Mouse (Mus musculus): Measurements from ENCODE around the gene Rbp4. TPM values are rescaled to one million over a fixed set of nuclear protein-coding genes. Genes with fewer than 3 reads are reported as not detected.

Gene Rbp4
- polyA plus RNA-seq, 1 experiment from 2014 or later = 79.7 TPM

DNA sequence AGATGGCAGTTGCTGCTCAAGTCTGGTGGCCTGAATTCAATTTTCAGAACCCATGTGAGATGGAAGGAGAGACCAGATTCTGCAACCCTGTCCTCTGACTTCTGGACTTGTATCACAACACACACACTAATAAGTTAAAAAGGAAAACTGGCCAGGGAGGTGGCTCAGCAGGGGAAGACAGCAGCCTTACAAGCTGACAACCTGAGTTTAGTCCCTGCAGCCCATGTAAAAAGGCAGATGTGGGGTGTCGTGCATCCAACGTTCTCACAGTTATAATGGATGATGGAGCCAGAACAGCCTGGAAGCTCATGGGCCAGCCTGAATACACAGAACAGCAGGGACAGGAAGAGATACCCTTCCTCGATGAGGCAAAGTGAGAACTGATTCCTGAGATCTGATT lies 43.7 kb downstream of the Rbp4 start:
- Histone ChIP-seq H3K4me2 (ENCODE audit: low read length) (no peak overlapping the region), H3K36me3 (ENCODE audit: control insufficient read depth, insufficient read depth, low read length) (no peaks in the 10 kb centered on the region), H3K27me3 (replicated peaks; ENCODE audit: control insufficient read depth, insufficient read depth, low read length) (no peaks in the 10 kb centered on the region), H3K4me1 (replicated peaks; ENCODE audit: control insufficient read depth, insufficient read depth, low read length) (no peaks in the 10 kb centered on the region), H3K9ac (ENCODE audit: low read length) (no peak overlapping the region), H3K27ac (ENCODE audit: low read depth) (no peak overlapping the region), H3K9me3 (ENCODE audit: control insufficient read depth, low read length) (no peaks in the 10 kb centered on the region), H3K4me3 (ENCODE audit: low read depth, low read length) (no peak overlapping the region)
- WGBS = 74% methylated on average over 3 of the region's 3 CpGs
- no peak for ATAC-seq (replicated peaks; ENCODE audit: low FRiP score, low TSS enrichment, low read depth)
- no peak for DNase-seq (ENCODE audit: low spot score)

- Histone ChIP-seq H3K27me3 (replicated peaks; ENCODE audit: control insufficient read depth, insufficient read depth, low read length) (no peaks in the 10 kb centered on the region), H3K36me3 (ENCODE audit: control insufficient read depth, insufficient read depth, low read length) (peaks cover 13% of the 10 kb centered on the region), H3K4me1 (replicated peaks; ENCODE audit: control insufficient read depth, insufficient read depth, low read length) (no peaks in the 10 kb centered on the region), H3K4me3 (ENCODE audit: low read depth, low read length) (no peak overlapping the region), H3K4me2 (ENCODE audit: low read length) (no peak overlapping the region), H3K27ac (ENCODE audit: low read depth) (no peak overlapping the region), H3K9ac (ENCODE audit: low read length) (no peak overlapping the region), H3K9me3 (ENCODE audit: control insufficient read depth, low read length) (no peaks in the 10 kb centered on the region)
- WGBS = 60% methylated on average over 3 of the region's 3 CpGs
- DNase-seq (ENCODE audit: low spot score) (no peak), ATAC-seq (replicated peaks; ENCODE audit: low FRiP score, low TSS enrichment, low read depth) (no peak)
These were observed 47.1 kb downstream of the Rbp4 start for GRCm38 (mm10) chr19:38077851-38078540.

DNA sequence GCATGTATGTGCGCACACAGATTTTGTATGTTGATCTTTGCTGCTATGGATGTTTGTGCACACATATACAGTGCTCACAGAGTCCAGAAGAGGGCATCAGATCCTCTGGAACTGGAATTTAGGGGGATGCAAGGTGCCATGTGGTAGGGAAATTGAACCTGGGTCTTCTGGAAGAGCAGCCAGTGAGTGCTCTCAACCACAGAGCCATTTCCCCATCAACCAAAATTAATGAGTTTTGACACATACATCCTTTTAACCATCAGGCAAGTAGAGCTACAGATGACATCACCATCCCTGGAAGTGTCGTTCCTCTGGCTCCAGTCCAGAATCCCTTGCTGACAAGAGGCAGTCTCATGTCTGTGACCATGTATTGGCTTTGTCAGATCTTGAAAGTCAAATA lies 48.8 kb downstream of the Rbp4 start:
- H3K4me1 ChIP-seq (replicated peaks; ENCODE audit: control insufficient read depth, insufficient read depth, low read length) = no peaks in the 10 kb centered on the region
- peaks cover 29% of the 10 kb centered on the region for H3K36me3 ChIP-seq (ENCODE audit: control insufficient read depth, insufficient read depth, low read length)
- 51% methylated on average over 2 of the region's 2 CpGs for whole genome bisulfite sequencing
- DNase-seq (ENCODE audit: low spot score) (no peak), ATAC-seq (replicated peaks; ENCODE audit: low FRiP score, low TSS enrichment, low read depth) (no peak; the same call in 1 of the 2 replicates)
- H3K9ac ChIP-seq (ENCODE audit: low read length) = no peak overlapping the region
- no peak overlapping the region for H3K27ac ChIP-seq (ENCODE audit: low read depth)
- H3K9me3 ChIP-seq (ENCODE audit: control insufficient read depth, low read length) = no peaks in the 10 kb centered on the region
- no peak overlapping the region for H3K4me3 ChIP-seq (ENCODE audit: low read depth, low read length)
- no peak overlapping the region for H3K4me2 ChIP-seq (ENCODE audit: low read length)
- H3K27me3 ChIP-seq (replicated peaks; ENCODE audit: control insufficient read depth, insufficient read depth, low read length) = no peaks in the 10 kb centered on the region

DNA sequence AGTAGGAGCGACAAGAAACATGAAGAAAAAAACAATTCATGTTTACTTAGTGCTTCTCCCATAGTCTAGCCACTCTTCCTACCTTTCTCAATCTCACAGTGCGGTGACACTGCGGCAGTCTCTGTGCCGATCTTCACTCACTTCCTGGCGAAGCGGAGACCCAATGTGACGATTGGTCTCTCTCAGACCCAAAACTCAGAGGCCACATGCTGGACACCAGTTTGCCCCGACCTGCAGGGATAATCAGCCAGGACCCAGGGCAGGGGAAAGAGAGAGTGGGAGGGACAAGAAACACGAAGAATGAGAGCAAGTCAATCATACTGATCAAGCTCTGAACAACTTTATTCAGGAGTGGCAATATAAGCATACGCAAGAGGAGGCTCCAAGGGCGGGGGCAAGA lies 50.0 kb downstream of the Rbp4 start:
- WGBS = 80% methylated on average over 11 of the region's 11 CpGs
- Histone ChIP-seq H3K36me3 (ENCODE audit: control insufficient read depth, insufficient read depth, low read length) (peaks cover 41% of the 10 kb centered on the region), H3K27ac (ENCODE audit: low read depth) (no peak overlapping the region), H3K27me3 (replicated peaks; ENCODE audit: control insufficient read depth, insufficient read depth, low read length) (no peaks in the 10 kb centered on the region), H3K4me2 (ENCODE audit: low read length) (no peak overlapping the region), H3K4me3 (ENCODE audit: low read depth, low read length) (no peak overlapping the region), H3K4me1 (replicated peaks; ENCODE audit: control insufficient read depth, insufficient read depth, low read length) (no peaks in the 10 kb centered on the region), H3K9ac (ENCODE audit: low read length) (no peak overlapping the region), H3K9me3 (ENCODE audit: control insufficient read depth, low read length) (no peaks in the 10 kb centered on the region)
- DNase-seq (ENCODE audit: low spot score) (no peak), ATAC-seq (replicated peaks; ENCODE audit: low FRiP score, low TSS enrichment, low read depth) (no peak)

- WGBS = 94% methylated on average over 5 of the region's 5 CpGs
- no peaks in the 10 kb centered on the region for H3K4me1 ChIP-seq (replicated peaks; ENCODE audit: control insufficient read depth, insufficient read depth, low read length)
- H3K27me3 ChIP-seq (replicated peaks; ENCODE audit: control insufficient read depth, insufficient read depth, low read length) = no peaks in the 10 kb centered on the region
- no peak overlapping the region for H3K4me3 ChIP-seq (ENCODE audit: low read depth, low read length)
- H3K36me3 ChIP-seq (ENCODE audit: control insufficient read depth, insufficient read depth, low read length) = peaks cover 57% of the 10 kb centered on the region
- H3K4me2 ChIP-seq (ENCODE audit: low read length) = no peak overlapping the region
- no peak overlapping the region for H3K27ac ChIP-seq (ENCODE audit: low read depth)
- no peaks in the 10 kb centered on the region for H3K9me3 ChIP-seq (ENCODE audit: control insufficient read depth, low read length)
- no peak overlapping the region for H3K9ac ChIP-seq (ENCODE audit: low read length)
- ATAC-seq (replicated peaks; ENCODE audit: low FRiP score, low TSS enrichment, low read depth) (no peak), DNase-seq (ENCODE audit: low spot score) (no peak)
These were observed 51.9 kb downstream of the Rbp4 start for GRCm38 (mm10) chr19:38073226-38073625.

Other genes with a start within 250 kb of the Rbp4 start
- gene Myof, start 81.7 kb downstream of the Rbp4 start, polyA plus RNA-seq (2014; fragmentation: Nextera tagmentation; extraction: Ambion mirVana) = 16.7 and 17.9 TPM in 2 replicates
- 31.3 and 32.8 TPM in 2 replicates for gene Cep55, start 70.3 kb downstream of the Rbp4 start, polyA plus RNA-seq (2014; fragmentation: Nextera tagmentation; extraction: Ambion mirVana)
- gene Ffar4, start 28.2 kb downstream of the Rbp4 start, polyA plus RNA-seq (2014; fragmentation: Nextera tagmentation; extraction: Ambion mirVana) = 7.0 and 10.4 TPM in 2 replicates
- 0.08 and 0.15 TPM in 2 replicates for gene Pde6c, start 7.5 kb upstream of the Rbp4 start, polyA plus RNA-seq (2014; fragmentation: Nextera tagmentation; extraction: Ambion mirVana)
- 31.6 and 32.6 TPM in 2 replicates for gene Fra10ac1, start 98.9 kb upstream of the Rbp4 start, polyA plus RNA-seq (2014; fragmentation: Nextera tagmentation; extraction: Ambion mirVana)
- 0.31 and 0.42 TPM in 2 replicates for gene Lgi1, start 139.3 kb upstream of the Rbp4 start, polyA plus RNA-seq (2014; fragmentation: Nextera tagmentation; extraction: Ambion mirVana)